In the genomic region with DNA sequence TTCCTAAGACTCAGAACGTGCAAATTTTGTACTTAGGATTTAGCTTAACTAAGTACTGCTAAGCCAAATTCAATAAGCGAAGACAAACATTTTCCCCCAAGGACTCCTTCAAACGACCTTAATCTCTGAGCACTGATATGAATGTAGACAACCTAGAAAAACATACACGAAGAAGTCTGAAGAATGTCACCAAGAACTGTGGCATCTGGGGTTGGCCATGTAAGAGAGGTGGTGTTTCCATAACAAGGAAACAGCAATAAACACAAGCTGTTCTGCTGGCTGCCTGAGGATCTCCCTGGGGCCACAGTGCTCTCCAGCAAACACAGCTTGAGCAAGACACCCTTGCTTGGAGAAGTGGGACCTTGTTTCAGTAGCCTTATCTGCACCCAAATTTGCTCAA, we compare ENCODE assay signal across 14 mouse cellular contexts.
DNase-seq lines count a peak whose midpoint lies in the region; ATAC-seq and TF ChIP-seq lines count a peak whose summit lies in the region.
"Had no signal": no experiment of that assay in that cellular context is flagged by ENCODE, and none has a peak within 500 bp of the region (broad histone marks: within the 10 kb centered on the region; RNA-seq: fewer than 3 reads in every experiment).

No protein-coding gene starts in this region.

- no peak overlapping the region for H3K9ac ChIP-seq in lung, embryonic 14.5 days
- no peak overlapping the region for H3K9ac ChIP-seq in heart, embryonic 16.5 days (ENCODE audit: low read length)
- no peak overlapping the region for H3K9ac ChIP-seq in stomach, embryonic 16.5 days (ENCODE audit: low read length)
- H3K9ac ChIP-seq: kidney, embryonic 15.5 days; limb, embryonic 13.5 days; liver, embryonic 15.5 days; neural tube, embryonic 13.5 days had no signal

- H3K27me3 ChIP-seq in lung, embryonic 14.5 days (ENCODE audit: insufficient read depth, low read length): no peaks in the 10 kb centered on the region
- no peaks in the 10 kb centered on the region for H3K27me3 ChIP-seq in heart, embryonic 16.5 days (ENCODE audit: control insufficient read depth, insufficient read depth, low read length)
- H3K27me3 ChIP-seq in stomach, embryonic 16.5 days (ENCODE audit: control insufficient read depth, insufficient read depth, low read length): no peaks in the 10 kb centered on the region
- H3K27me3 ChIP-seq: kidney, embryonic 15.5 days; limb, embryonic 13.5 days; liver, embryonic 15.5 days; neural tube, embryonic 13.5 days had no signal

- DNase-seq in heart, adult 18-20 months: peak; percentile 29 to 54
- no peak for DNase-seq in heart, postnatal 14 days
- no peak for DNase-seq in lung, embryonic 14.5 days
- no peak for DNase-seq in lung, postnatal 14 days
- no peak for DNase-seq in urinary bladder, adult 2 months (ENCODE audit: low spot score)
- DNase-seq: cerebellum, adult 9-10 months; thymus, postnatal 36 days had no signal

- H3K9me3 ChIP-seq in lung, embryonic 14.5 days (ENCODE audit: low read depth, low read length): no peaks in the 10 kb centered on the region
- H3K9me3 ChIP-seq in heart, embryonic 16.5 days (replicated peaks; ENCODE audit: control insufficient read depth, low read length): no peaks in the 10 kb centered on the region
- H3K9me3 ChIP-seq in stomach, embryonic 16.5 days (replicated peaks; ENCODE audit: control insufficient read depth, low read length): no peaks in the 10 kb centered on the region
- H3K9me3 ChIP-seq: limb, embryonic 13.5 days; liver, embryonic 15.5 days had no signal

- no peak for TF ChIP-seq CTCF in lung, embryonic 14.5 days (IDR thresholded peaks at IDR 0.05; ENCODE audit: low read depth)

- intact Hi-C loops in heart, postnatal 14 days (cut with DNase I): no loop called here

- H3K4me1 ChIP-seq in lung, embryonic 14.5 days (ENCODE audit: insufficient read depth): peaks cover 15% of the 10 kb centered on the region; the same call in 1 of the 2 replicates
- H3K4me1 ChIP-seq in heart, embryonic 16.5 days (ENCODE audit: control insufficient read depth, insufficient read depth, low read length): peaks cover 8% of the 10 kb centered on the region; the same call in 1 of the 2 replicates
- peaks cover 48% of the 10 kb centered on the region for H3K4me1 ChIP-seq in stomach, embryonic 16.5 days (ENCODE audit: control insufficient read depth, insufficient read depth, low read length)
- H3K4me1 ChIP-seq: liver, embryonic 15.5 days; neural tube, embryonic 13.5 days had no signal

- no peak for ATAC-seq in lung, embryonic 14.5 days (ENCODE audit: insufficient read depth)
- ATAC-seq in heart, embryonic 16.5 days (replicated peaks; ENCODE audit: extremely low read depth, insufficient read depth, low FRiP score): peak; percentile 53
- no peak for ATAC-seq in stomach, embryonic 16.5 days (ENCODE audit: insufficient read depth, low FRiP score)
- ATAC-seq: inflammation-experienced regulatory T-cells, adult 6 months had no signal

- WGBS in lung, embryonic 14.5 days: 47% methylated on average over 4 of the region's 4 CpGs
- WGBS in heart, embryonic 16.5 days: 43% methylated on average over 4 of the region's 4 CpGs
- 40% methylated on average over 4 of the region's 4 CpGs for WGBS in stomach, embryonic 16.5 days

- H3K4me3 ChIP-seq in lung, embryonic 14.5 days (ENCODE audit: low read depth, low read length): no peak overlapping the region
- H3K4me3 ChIP-seq in heart, embryonic 16.5 days (ENCODE audit: low read length): no peak overlapping the region
- H3K4me3 ChIP-seq in stomach, embryonic 16.5 days (replicated peaks; ENCODE audit: low read length): no peak overlapping the region
- H3K4me3 ChIP-seq: kidney, embryonic 15.5 days; limb, embryonic 13.5 days; liver, embryonic 15.5 days; neural tube, embryonic 13.5 days had no signal

- no peak overlapping the region for H3K4me2 ChIP-seq in lung, embryonic 14.5 days
- no peak overlapping the region for H3K4me2 ChIP-seq in heart, embryonic 16.5 days (ENCODE audit: low read depth, low read length)
- H3K4me2 ChIP-seq in stomach, embryonic 16.5 days (ENCODE audit: low read depth, low read length): no peak overlapping the region
- H3K4me2 ChIP-seq: kidney, embryonic 15.5 days; limb, embryonic 13.5 days; liver, embryonic 15.5 days; neural tube, embryonic 13.5 days had no signal

- H3K27ac ChIP-seq in lung, embryonic 14.5 days (ENCODE audit: low read depth): 0 out of 2 replicates have a peak overlapping the region, but pooled peaks have one; percentile 28
- H3K27ac ChIP-seq in heart, embryonic 16.5 days (ENCODE audit: low read length): no peak overlapping the region
- peak overlapping the region; percentile 93 for H3K27ac ChIP-seq in stomach, embryonic 16.5 days (ENCODE audit: low read length)
- H3K27ac ChIP-seq: kidney, embryonic 15.5 days; limb, embryonic 13.5 days; liver, embryonic 15.5 days; neural tube, embryonic 13.5 days had no signal

- H3K36me3 ChIP-seq in lung, embryonic 14.5 days (ENCODE audit: insufficient read depth): no peaks in the 10 kb centered on the region
- H3K36me3 ChIP-seq in heart, embryonic 16.5 days (ENCODE audit: control insufficient read depth, insufficient read depth): no peaks in the 10 kb centered on the region
- no peaks in the 10 kb centered on the region for H3K36me3 ChIP-seq in stomach, embryonic 16.5 days (ENCODE audit: control insufficient read depth, insufficient read depth, low read length)
- H3K36me3 ChIP-seq: kidney, embryonic 15.5 days; limb, embryonic 13.5 days; liver, embryonic 15.5 days; neural tube, embryonic 13.5 days had no signal

Comparison
In these comparisons a context has a peak if more than half of its experiments do, and no peak if none do; other contexts are left out.
1. DNase-seq: peak in heart, adult 18-20 months (2 of 2); none in heart, postnatal 14 days (0 of 2), lung, embryonic 14.5 days (single experiment), lung, postnatal 14 days (single experiment) and urinary bladder, adult 2 months (single experiment).